Mouse (Mus musculus) stomach, postnatal 0 days (tissue): ENCODE measurements around the gene Dgkk.

Experiments
- CTCF ChIP-seq: IDR thresholded peaks from 2 replicates; pipeline ENCODE4 v1.5.1; 2016; ENCODE audit warnings: antibody characterized with exemption, low read depth, mild to moderate bottlenecking, moderate library complexity
- EP300 ChIP-seq: optimal IDR thresholded peaks from 2 replicates; pipeline ENCODE3; 2016; ENCODE audit warnings: antibody characterized with exemption

GRCm38 (mm10) chrX:6751549-6752047 lies 27.5 kb upstream of the Dgkk start:
- TF ChIP-seq CTCF: no peak
- no peak for TF ChIP-seq EP300
